Mouse (Mus musculus) kidney, postnatal 14 days (tissue): ENCODE measurements around the gene Manbal.
A peak's percentile ranks its signal among the peaks of the same experiment; 100 is the strongest.
"Not testable (repeated sequence)": the region's sequence is repeated elsewhere in the genome, so short reads cannot be mapped to it uniquely, and the experiment has no call there.

Experiments
- DNase-seq: peaks from one replicate; pipeline ENCODE4 v3.0.0; 2022; ENCODE audit warnings: mixed read lengths

The Manbal gene

GRCm38 (mm10) chr2:157367991-157368390, 597 bp downstream of the Manbal start:
- DNase-seq: no peak

- DNase-seq: peak; percentile 39
Observed at GRCm38 (mm10) chr2:157371696-157372095, 4.3 kb downstream of the Manbal start.

DNA sequence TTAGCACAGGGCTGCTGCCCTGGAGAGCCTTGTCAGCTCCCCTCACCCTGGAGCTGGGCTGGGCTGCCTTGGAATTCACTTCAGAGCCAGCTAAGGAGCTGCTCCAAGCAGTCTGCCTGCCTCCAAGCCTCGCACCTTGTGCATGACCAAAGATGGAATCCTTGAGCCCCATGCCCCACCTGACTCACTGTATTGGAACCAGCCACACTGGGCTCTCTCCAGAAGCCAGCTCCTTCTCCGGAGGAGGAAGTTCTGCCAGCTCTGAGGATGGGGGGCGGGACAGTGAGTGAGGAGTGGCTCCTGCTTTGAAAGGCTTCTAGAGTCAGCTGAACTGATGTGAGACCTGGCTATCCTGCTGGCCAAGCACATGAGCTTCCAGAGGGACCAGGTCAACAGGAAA, 6.3 kb downstream of the Manbal start:
- DNase-seq: no peak

DNA sequence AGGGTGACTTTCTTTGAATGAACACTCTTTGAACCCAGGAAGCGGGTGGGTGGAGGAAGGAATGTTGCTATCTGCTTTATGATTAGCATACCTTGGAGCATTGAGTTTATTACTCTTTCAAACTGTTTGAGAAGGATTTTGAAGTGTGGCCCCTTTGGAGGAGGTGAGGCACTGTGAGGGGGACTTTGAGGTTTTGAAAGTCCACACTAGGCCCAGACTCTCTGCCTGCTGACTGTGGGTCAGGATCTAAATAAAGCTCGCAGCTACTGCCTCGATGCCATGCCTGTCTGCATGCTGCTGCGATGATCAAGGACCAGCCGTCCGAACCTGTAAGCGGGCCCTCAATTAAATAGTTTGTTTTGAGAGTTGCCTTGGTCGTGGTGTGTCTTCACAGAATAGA, 7.7 kb downstream of the Manbal start:
- no peak for DNase-seq

DNA sequence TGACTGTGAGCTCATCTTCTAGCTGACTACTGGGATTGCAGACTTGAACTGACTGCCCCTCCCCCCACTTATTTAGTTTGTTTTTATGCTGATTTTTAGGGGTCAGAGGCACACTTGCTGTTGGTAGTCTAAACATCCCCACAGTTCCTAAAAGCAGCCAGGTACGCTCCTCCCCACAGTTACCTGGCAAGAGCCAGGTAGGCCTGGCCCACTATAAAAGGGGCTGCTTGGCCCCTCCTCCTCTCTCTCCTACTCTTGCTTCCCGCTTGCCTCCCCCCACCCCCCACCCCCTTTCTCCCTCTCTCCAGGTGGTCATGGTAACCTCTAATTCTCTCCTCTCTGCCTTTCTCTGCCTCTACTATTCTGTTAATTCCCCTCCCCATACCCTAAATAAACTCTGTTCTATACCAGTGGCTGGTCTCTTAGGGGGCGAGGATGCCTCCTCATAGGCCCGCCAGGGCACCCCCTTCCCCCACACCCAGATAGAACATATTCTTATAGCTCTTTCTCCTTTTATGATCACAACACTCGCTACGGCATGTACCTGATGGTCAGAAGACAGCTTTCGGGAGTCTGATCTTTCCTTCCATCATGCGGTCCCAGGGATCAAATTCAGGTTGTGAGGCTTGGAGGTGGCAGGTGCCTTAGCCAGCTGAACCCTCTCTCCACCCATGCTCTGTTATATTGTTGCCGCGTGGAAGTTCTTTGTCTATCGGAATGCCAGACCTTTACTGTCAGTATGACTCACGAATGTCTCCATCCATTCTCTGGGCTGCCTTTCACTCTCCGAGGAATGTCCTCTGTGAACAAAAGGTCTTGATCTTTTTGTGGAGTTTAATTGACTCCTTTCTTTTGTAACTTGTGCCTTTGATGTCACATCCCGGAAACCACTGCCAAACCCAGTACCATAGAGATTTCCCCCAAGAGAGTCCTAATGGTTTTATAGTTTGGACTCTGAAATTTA, 8.7 kb downstream of the Manbal start:
- no peak for DNase-seq

GRCm38 (mm10) chr2:157376995-157377394, 9.6 kb downstream of the Manbal start:
- DNase-seq: no peak

GRCm38 (mm10) chr2:157384836-157385235, 17.4 kb downstream of the Manbal start:
- peak; percentile 12 for DNase-seq

DNA sequence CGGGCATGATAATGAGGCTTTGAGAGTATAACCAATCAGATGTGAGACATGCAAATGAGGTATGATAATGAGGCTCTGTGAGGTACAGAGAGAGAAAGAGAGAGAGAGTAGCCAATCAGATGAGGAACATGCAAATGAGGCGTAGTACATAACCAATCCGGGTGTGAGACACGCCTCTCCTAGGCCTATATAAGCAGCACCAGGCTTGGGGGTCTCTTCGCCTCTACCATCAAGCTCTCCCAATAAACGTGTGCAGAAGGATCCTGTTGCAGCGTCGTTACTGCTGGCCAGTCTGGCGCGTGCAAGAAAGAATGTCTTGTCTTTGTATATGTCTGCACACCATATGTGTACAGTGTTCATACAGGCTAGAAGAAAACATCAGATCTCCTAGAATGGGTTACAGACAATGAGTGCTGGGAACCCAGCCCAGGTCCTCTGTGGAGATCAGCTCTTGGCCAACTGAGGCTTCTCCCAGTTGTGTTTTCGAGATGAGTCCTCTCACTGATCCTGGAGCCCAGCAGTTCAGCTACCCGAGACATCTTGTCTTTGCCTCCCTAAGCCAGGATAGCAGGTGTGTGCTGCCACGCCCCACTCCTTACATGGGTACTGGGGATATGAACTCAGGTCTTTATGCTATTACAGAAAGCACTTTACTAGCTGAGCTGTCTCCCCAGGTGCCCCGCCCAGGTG, 21.7 kb downstream of the Manbal start:
- DNase-seq: not testable (repeated sequence)

GRCm38 (mm10) chr2:157389591-157389921, 22.2 kb downstream of the Manbal start:
- DNase-seq: no peak

DNA sequence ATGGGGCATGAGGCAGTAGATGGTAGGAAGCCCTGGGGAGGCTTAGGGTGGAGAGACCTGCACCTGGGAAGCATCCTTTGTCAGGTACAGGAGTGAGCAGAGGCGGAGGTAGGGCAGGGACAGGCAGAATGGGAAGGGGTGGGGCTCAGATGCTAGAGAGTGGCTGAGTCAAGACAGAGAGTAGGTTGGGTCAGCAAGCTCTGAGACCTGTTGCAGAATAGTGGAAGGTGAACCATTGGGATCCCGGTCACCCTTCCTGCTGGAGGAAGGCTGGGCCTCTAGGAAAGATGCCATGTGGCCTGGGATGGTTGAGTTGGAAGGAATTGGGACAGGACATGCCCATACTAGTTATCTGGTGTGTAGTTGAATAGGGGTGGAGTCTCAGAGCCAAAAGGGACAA, 24.9 kb downstream of the Manbal start:
- no peak for DNase-seq

DNA sequence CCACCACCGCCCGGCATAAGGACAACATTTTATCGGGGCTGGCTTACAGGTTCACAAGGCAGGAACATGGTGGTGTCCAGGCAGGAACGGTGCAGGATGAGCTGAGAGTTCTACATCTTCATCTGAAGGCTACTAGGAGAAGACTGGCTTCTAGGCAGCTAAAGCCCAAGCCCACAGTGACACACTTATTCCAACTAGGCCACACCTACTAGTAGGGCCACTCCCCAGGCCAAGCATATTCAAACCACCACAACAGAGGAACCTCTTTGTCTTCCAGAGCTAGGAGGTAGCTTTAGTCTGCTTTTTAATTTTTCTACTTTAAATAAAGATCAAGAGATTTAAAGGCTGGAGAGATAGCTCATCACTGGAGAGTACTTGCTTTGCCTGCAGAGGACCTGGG, 26.2 kb downstream of the Manbal start:
- no peak for DNase-seq

DNA sequence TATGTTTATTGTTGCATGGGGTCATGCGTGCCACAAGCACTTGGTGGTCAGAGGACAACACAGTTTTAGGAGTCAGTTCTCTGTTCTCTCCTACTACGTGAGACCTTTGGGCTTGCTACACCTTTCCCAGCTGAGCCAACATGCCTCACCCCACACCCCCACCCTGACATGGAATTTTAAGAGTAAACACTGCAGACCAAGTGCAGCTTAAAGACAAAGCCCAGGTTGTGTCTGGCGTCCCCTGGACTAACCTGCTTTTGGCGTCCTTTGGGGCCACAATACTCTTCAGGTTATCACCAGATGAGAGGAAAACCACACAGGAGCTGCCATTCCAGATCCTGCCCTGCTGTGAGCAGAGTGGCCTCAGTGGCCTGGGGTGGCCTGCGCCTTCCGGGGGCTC, 27.5 kb downstream of the Manbal start:
- no peak for DNase-seq

- no peak for DNase-seq
Observed at GRCm38 (mm10) chr2:157395371-157395770, 28.0 kb downstream of the Manbal start.

DNA sequence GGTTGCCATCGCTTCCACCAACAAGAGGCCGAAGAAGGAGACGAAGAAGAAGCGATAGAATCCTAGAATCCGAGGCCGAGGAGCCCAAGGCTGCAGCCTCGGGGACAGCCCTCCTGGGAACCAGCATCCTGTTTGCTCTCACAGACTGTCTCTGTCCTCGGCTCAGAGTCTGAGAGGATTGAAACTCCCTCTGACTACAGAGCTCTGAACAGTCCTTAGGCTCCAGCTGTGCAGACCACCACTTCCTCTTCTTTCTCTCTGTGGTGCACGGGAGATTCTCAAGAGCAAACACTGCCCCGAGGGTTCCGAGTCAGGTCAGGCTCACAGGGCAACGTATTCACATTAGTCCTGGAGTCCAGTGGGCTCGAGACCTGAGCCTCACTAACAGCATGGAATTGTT, 28.6 kb downstream of the Manbal start:
- DNase-seq: no peak

DNA sequence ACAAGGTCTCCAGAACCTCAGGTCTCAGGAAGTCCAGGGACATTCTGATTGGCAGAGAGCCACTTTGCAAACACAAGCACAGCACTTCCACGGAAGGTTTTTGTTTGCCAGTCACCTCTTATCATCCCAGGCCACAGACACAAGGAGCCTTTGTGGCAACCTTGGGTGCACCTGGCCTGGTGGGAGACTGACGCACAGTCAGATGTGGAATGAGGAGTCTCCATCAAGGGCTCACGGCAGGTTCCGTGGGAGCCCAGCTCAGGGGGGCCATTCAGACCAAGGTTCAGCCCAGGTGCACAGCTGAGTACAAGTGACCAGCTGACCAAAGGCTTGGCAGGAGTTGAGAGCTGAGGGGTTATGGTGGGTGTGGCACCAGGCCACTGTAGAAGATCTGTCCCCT, 30.0 kb downstream of the Manbal start:
- DNase-seq: no peak

GRCm38 (mm10) chr2:157398539-157398938, 31.1 kb downstream of the Manbal start:
- DNase-seq: no peak

- DNase-seq: peak; percentile 25
Observed at GRCm38 (mm10) chr2:157399797-157400196, 32.4 kb downstream of the Manbal start.

DNA sequence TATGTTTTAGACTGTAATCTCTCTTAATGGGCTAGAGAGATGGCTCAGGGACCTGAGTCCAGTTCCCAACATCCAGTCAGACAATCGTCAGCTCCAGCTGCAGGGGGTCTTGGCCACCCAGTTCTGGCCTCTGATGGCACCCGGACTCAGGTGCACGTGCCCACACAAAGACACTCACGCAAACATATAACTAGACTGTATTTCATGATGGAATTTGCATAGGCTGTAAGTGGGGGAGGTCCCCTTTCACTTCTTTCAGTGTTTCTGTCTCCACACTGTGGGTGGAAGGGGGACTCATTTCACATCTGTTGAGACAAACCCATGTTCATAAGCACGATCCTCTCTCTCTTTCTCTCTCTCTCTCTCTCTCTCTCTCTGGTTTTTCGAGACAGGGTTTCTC, 33.1 kb downstream of the Manbal start:
- no peak for DNase-seq

- DNase-seq: no peak
Observed at GRCm38 (mm10) chr2:157401261-157401660, 33.9 kb downstream of the Manbal start.

DNA sequence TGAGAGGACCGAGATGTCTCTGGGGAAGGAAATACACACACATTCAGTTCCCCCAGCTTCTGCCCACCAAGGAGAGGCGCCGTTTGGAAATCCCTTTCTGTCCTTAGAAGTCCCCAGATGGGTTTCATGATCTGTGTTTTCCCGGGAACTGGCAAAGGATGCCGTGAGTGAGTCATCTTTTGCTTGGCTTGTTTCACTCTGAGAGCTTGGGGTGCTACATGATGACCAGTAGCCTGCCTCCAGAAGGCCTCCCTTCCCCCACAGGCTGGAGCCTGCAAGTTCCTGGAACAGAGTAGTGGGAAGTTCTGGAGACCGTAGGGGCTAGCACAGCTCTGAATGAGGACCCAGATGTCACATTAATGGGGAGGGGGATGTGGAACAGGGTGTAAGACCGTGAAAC, 40.2 kb downstream of the Manbal start:
- no peak for DNase-seq

- DNase-seq: no peak
Observed at GRCm38 (mm10) chr2:157409793-157410533, 42.6 kb downstream of the Manbal start.

DNA sequence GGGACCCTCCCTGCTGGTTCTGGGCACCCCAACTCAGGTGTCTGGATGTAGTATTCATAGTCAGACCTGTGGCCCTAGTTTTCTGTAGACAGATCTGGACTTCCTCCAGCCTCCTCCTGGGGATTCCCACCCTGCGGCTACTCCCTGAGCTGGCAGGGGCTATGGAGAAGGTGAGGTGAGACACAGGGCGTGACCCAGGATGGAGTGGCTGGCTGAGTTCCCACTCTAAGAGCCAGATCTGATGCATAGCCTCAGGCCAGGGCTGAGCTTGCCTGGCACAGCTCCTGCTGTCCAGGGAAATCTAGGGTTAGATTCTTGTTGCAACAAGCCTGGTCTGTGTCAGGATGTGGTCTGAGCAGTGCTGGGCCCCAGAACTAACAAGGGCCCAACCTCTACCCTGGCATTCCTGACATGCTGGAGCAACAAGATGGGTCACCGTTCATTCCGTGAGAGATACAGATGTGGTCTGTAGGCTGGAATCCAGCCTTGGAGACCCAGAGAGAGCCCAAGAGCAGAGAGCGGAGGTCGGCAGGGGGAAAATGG, 43.8 kb downstream of the Manbal start:
- no peak for DNase-seq

- DNase-seq: no peak
Observed at GRCm38 (mm10) chr2:157412497-157412896, 45.1 kb downstream of the Manbal start.
